8 mouse cellular contexts compared by ENCODE assay signal in genomic region chr14:105501792-105502632, GRCm38 (mm10).
A peak's percentile ranks its signal among the peaks of the same experiment; 100 is the strongest.
DNase-seq lines count a peak whose midpoint lies in the region; ATAC-seq and TF ChIP-seq lines count a peak whose summit lies in the region.

No protein-coding gene starts in this region.

- H3K9ac ChIP-seq in heart, embryonic 14.5 days (ENCODE audit: low read length): no peak overlapping the region
- 0 out of 2 replicates have a peak overlapping the region, but pooled peaks have one; percentile 24 for H3K9ac ChIP-seq in hindbrain, postnatal 0 days (replicated peaks; ENCODE audit: low read length)

- no peaks in the 10 kb centered on the region for H3K9me3 ChIP-seq in heart, embryonic 14.5 days (ENCODE audit: control insufficient read depth, low read length)
- no peaks in the 10 kb centered on the region for H3K9me3 ChIP-seq in hindbrain, postnatal 0 days (ENCODE audit: low read length)

- no peak for TF ChIP-seq CTCF in hindbrain, postnatal 0 days (IDR thresholded peaks at IDR 0.05; ENCODE audit: low read depth)

- H3K4me1 ChIP-seq in heart, embryonic 14.5 days (ENCODE audit: control insufficient read depth in 2 of 2, insufficient read depth in 2 of 2, low read length in 2 of 2): peaks cover 13 to 25% of the 10 kb centered on the region in 2 experiments
- peaks cover 28% of the 10 kb centered on the region for H3K4me1 ChIP-seq in hindbrain, postnatal 0 days (ENCODE audit: insufficient read depth, low read length)

- peak overlapping the region in 1 of 2 experiments; percentile 2; a peak in 1 of 4 replicates for H3K4me3 ChIP-seq in heart, embryonic 14.5 days (ENCODE audit: control insufficient read depth in 1 of 2, insufficient read depth in 1 of 2, low read depth in 1 of 2, low read length in 2 of 2)
- peak overlapping the region; percentile 10; the same call in 1 of the 2 replicates for H3K4me3 ChIP-seq in hindbrain, postnatal 0 days (ENCODE audit: low read length)

- H3K4me2 ChIP-seq in heart, embryonic 14.5 days (ENCODE audit: low read length): peak overlapping the region; percentile 47
- H3K4me2 ChIP-seq in hindbrain, postnatal 0 days (ENCODE audit: low read depth, low read length): peak overlapping the region; percentile 50

- no peak overlapping the region for H3K27ac ChIP-seq in heart, embryonic 14.5 days (replicated peaks in 1 of 2; ENCODE audit: control insufficient read depth in 1 of 2, insufficient read depth in 1 of 2, low read depth in 2 of 2, low read length in 2 of 2)
- peak overlapping the region; percentile 65; the same call in 1 of the 2 replicates for H3K27ac ChIP-seq in hindbrain, postnatal 0 days

- no peak for ATAC-seq in heart, embryonic 14.5 days (ENCODE audit: insufficient number of reproducible peaks, insufficient read depth, low FRiP score, low read depth)
- peak; percentile 45 for ATAC-seq in hindbrain, postnatal 0 days

- 26% methylated on average over 21 of the region's 21 CpGs for WGBS in heart, embryonic 14.5 days
- WGBS in hindbrain, postnatal 0 days: 5% methylated on average over 21 of the region's 21 CpGs

- intact Hi-C loops in heart, postnatal 25 days (cut with DNase I): loop anchor here (5.0 to 10.0 kb wide), 2 partner anchors 100 to 233 kb away; no protein-coding TSS in a partner anchor
- intact Hi-C loops in left cerebral cortex, postnatal 10 days (cut with DNase I): no loop called here

- no peaks in the 10 kb centered on the region for H3K27me3 ChIP-seq in heart, embryonic 14.5 days (ENCODE audit: control insufficient read depth, insufficient read depth, low read length)
- H3K27me3 ChIP-seq in hindbrain, postnatal 0 days (ENCODE audit: insufficient read depth, low read length): no peaks in the 10 kb centered on the region

- no peak for DNase-seq in heart, postnatal 25 days (ENCODE audit: low spot score)
- peak; percentile 26 to 42 for DNase-seq in cerebellum, postnatal 25 days
- peak; percentile 53 for DNase-seq in hindbrain, postnatal 0 days (ENCODE audit: low spot score)
- DNase-seq in mesoderm, embryonic 11.5 days (ENCODE audit: low read depth, low spot score): peak; percentile 68
- DNase-seq in spleen, adult 18-20 months: no peak
- DNase-seq in thymus, postnatal 25 days: no peak
- DNase-seq in left cerebral cortex, postnatal 10 days (ENCODE audit: extremely low spot score in 1 of 2, low spot score in 2 of 2): no peak

- H3K36me3 ChIP-seq in heart, embryonic 14.5 days (ENCODE audit: control insufficient read depth, insufficient read depth, low read length): no peaks in the 10 kb centered on the region
- no peaks in the 10 kb centered on the region for H3K36me3 ChIP-seq in hindbrain, postnatal 0 days (ENCODE audit: insufficient read depth, low read length)

Comparison
In these comparisons a context has a peak if more than half of its experiments do, and no peak if none do; other contexts are left out.
1. DNase-seq: peak in cerebellum, postnatal 25 days (2 of 2), hindbrain, postnatal 0 days (single experiment) and mesoderm, embryonic 11.5 days (single experiment); none in heart, postnatal 25 days (single experiment), spleen, adult 18-20 months (0 of 2), thymus, postnatal 25 days (single experiment) and left cerebral cortex, postnatal 10 days (0 of 2).